Mouse (Mus musculus) E14TG2a.4 (cell line): ENCODE data around the gene Zfp398.

Experiments used
- H3K27me3 ChIP-seq: 2 replicates; pipeline ENCODE4 v1.6.1; 2014; ENCODE audit warnings: low read length, control low read depth; ENCODE audit not compliant: insufficient read depth
- H3K36me3 ChIP-seq: 2 replicates; pipeline ENCODE4 v1.6.1; 2014; ENCODE audit warnings: low read length, control low read depth; ENCODE audit not compliant: insufficient read depth
- H3K4me1 ChIP-seq: replicated peaks from 2 replicates; pipeline ENCODE4 v1.6.1; 2014; ENCODE audit warnings: low read depth, low read length, control low read depth
- H3K4me3 ChIP-seq: replicated peaks from 2 replicates; pipeline ENCODE4 v1.5.1; 2014; ENCODE audit warnings: mild to moderate bottlenecking, low read length
- H3K9me3 ChIP-seq: 2 replicates; pipeline ENCODE4 v1.6.1; 2014; ENCODE audit warnings: low read length, control low read depth
- CTCF ChIP-seq: conservative IDR thresholded peaks from 2 replicates; pipeline ENCODE4 v1.5.1; 2014; ENCODE audit warnings: low read length
- NANOG ChIP-seq: IDR thresholded peaks from 2 replicates; pipeline ENCODE4 v1.6.1; 2014; ENCODE audit warnings: borderline replicate concordance, low read length, mixed read lengths
- POU5F1 ChIP-seq: IDR thresholded peaks from 2 replicates; pipeline ENCODE4 v1.6.1; 2014; ENCODE audit warnings: low read length, borderline replicate concordance

Gene Zfp398

GRCm38 (mm10) chr6:47904361-47904760 is 68.9 kb downstream of the Zfp398 start:
- peaks cover 25% of the 10 kb centered on the region for H3K4me1 ChIP-seq
- H3K27me3 ChIP-seq, result peaks cover 78% of the 10 kb centered on the region
- H3K4me3 ChIP-seq, result peak overlapping the region; percentile 82
- no peaks in the 10 kb centered on the region for H3K9me3 ChIP-seq
- TF ChIP-seq CTCF (no peak), NANOG (peak; percentile 8; the same call in 1 of the 2 replicates), POU5F1 (no peak)
- H3K36me3 ChIP-seq, result no peaks in the 10 kb centered on the region

DNA sequence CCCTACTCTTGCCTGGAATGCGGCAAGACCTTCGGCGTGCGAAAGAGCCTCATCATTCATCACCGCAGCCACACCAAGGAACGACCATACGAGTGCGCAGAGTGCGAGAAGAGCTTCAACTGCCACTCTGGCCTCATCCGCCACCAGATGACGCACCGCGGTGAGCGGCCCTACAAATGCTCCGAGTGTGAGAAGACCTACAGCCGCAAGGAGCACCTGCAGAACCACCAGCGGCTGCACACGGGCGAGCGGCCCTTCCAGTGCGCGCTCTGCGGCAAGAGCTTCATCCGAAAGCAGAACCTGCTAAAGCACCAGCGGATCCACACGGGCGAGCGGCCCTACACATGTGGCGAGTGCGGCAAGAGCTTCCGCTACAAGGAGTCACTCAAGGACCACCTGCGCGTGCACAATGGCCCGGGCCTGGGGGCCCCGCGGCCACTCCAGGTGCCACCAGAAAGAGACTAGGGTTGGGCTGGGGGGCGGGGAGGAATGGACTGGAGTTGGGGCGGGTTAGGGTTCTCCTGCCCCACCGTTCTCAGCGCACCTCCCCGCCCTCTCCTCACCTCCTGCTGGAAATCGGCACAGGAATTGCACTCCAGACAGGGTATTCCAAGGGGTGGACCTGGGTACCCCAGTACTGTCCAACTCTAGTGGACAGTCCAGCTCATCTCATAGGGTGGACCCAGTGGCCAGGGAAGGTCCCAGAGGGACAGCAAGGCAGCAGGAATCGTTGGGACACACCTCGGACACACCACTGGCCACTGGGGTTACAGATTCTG is 69.6 kb downstream of the Zfp398 start:
- Histone ChIP-seq H3K27me3 (peaks cover 82% of the 10 kb centered on the region), H3K9me3 (no peaks in the 10 kb centered on the region), H3K36me3 (no peaks in the 10 kb centered on the region), H3K4me1 (peaks cover 25% of the 10 kb centered on the region), H3K4me3 (peak overlapping the region; percentile 82)
- TF ChIP-seq NANOG (no peak), CTCF (no peak), POU5F1 (no peak)

DNA sequence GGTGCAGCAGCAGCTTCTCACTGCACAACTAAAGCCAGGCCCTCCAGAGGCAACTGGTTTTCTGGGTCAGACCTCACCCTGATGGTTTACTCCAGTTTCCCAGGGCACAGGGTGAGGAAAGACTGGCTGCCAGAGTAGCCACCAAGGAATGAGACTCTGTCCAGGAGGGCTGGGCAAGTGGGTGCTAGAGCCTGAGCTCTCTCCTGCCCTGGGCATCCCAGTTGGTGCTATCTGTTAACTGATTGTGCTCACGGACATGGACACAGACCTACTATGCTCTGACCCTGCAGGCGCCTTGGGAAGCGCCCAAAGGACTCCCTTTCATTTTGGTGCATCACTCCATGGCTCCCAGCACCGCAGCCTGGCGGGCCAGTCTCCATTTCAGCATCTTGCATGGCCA is 70.9 kb downstream of the Zfp398 start:
- Histone ChIP-seq H3K4me3 (no peak overlapping the region), H3K27me3 (peaks cover 86% of the 10 kb centered on the region), H3K9me3 (no peaks in the 10 kb centered on the region), H3K4me1 (peaks cover 25% of the 10 kb centered on the region), H3K36me3 (no peaks in the 10 kb centered on the region)
- TF ChIP-seq CTCF (no peak), NANOG (no peak), POU5F1 (no peak)

GRCm38 (mm10) chr6:47909007-47909406 is 73.5 kb downstream of the Zfp398 start:
- H3K36me3 ChIP-seq, result no peaks in the 10 kb centered on the region
- H3K4me1 ChIP-seq, result peaks cover 24% of the 10 kb centered on the region
- TF ChIP-seq CTCF, result no peak
- TF ChIP-seq NANOG, result no peak
- no peak for TF ChIP-seq POU5F1
- peaks cover 61% of the 10 kb centered on the region for H3K27me3 ChIP-seq
- H3K4me3 ChIP-seq, result no peak overlapping the region
- H3K9me3 ChIP-seq, result no peaks in the 10 kb centered on the region

GRCm38 (mm10) chr6:47911650-47912049 is 76.2 kb downstream of the Zfp398 start:
- no peak for TF ChIP-seq NANOG
- TF ChIP-seq POU5F1, result no peak
- no peak for TF ChIP-seq CTCF
- H3K27me3 ChIP-seq, result peaks cover 35% of the 10 kb centered on the region
- H3K4me3 ChIP-seq, result no peak overlapping the region
- H3K36me3 ChIP-seq, result no peaks in the 10 kb centered on the region
- H3K9me3 ChIP-seq, result no peaks in the 10 kb centered on the region
- H3K4me1 ChIP-seq, result peaks cover 8% of the 10 kb centered on the region

GRCm38 (mm10) chr6:47912991-47913390 is 77.5 kb downstream of the Zfp398 start:
- no peaks in the 10 kb centered on the region for H3K9me3 ChIP-seq
- no peaks in the 10 kb centered on the region for H3K36me3 ChIP-seq

DNA sequence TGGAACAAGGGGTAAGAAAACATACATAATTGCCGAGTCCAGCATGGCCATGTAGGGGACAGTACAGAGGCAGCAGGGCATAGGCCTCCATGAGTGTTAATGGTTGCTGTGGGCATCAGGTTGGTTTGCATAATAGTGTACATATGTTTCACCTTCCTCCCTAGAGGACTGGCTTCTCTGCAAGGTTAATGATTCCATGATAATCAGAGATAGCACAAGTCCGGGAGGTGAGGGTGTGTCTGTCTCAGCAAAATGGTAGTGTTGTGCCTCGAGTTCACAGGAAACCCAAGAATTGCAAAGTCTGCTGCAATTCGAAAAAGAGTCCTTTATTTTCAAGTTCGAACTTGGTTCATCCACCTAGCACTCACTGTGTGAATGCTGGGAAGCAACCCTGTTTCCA is 81.6 kb downstream of the Zfp398 start:
- Histone ChIP-seq H3K4me1 (peaks cover 45% of the 10 kb centered on the region), H3K9me3 (no peaks in the 10 kb centered on the region), H3K4me3 (no peak overlapping the region), H3K27me3 (no peaks in the 10 kb centered on the region), H3K36me3 (no peaks in the 10 kb centered on the region)
- TF ChIP-seq CTCF (no peak), POU5F1 (no peak), NANOG (no peak)

More at GRCm38 (mm10) chr6:47912991-47913390, 77.5 kb downstream of the Zfp398 start:
- Histone ChIP-seq H3K27me3 (peaks cover 22% of the 10 kb centered on the region), H3K4me1 (peaks cover 16% of the 10 kb centered on the region), H3K4me3 (no peak overlapping the region)
- TF ChIP-seq NANOG (no peak), POU5F1 (no peak), CTCF (no peak)

GRCm38 (mm10) chr6:47918768-47919274 is 83.4 kb downstream of the Zfp398 start:
- no peaks in the 10 kb centered on the region for H3K27me3 ChIP-seq
- H3K4me3 ChIP-seq, result no peak overlapping the region
- H3K36me3 ChIP-seq, result no peaks in the 10 kb centered on the region; the same call in 1 of the 2 replicates
- H3K9me3 ChIP-seq, result no peaks in the 10 kb centered on the region
- TF ChIP-seq POU5F1 (no peak), NANOG (no peak), CTCF (no peak)
- H3K4me1 ChIP-seq, result peaks cover 55% of the 10 kb centered on the region
